Mouse (Mus musculus): ENCODE results near the gene Scyl3. TPM values are rescaled to one million over a fixed set of nuclear protein-coding genes. Genes with fewer than 3 reads are reported as not detected.

The Scyl3 gene
- 10 to 100 TPM; 35.4 to 45.9 TPM for polyA plus RNA-seq (2017; shearing (Covaris generic))

DNA sequence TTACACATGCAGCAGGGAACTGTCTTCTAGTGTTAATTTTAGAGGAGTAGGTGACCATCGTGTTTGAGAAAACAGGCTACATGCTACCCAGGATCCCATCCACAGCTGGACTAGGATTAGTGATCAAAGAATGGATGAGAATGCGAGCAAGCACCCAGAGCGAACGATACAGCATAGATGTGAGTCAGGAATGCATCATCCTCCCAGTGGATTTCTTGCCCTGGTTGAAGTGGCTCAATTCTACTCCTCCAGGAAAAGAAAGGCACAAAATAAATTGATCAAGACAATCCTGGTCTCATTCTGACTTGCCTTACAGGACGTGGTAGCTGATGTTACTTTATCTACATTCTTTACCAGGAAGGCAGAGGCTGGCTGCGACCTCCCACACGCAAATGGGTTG is at the start of gene Scyl3:
Scyl3 (plus strand) TSS at position 255 of the 400 bp plus-strand sequence.

DNA sequence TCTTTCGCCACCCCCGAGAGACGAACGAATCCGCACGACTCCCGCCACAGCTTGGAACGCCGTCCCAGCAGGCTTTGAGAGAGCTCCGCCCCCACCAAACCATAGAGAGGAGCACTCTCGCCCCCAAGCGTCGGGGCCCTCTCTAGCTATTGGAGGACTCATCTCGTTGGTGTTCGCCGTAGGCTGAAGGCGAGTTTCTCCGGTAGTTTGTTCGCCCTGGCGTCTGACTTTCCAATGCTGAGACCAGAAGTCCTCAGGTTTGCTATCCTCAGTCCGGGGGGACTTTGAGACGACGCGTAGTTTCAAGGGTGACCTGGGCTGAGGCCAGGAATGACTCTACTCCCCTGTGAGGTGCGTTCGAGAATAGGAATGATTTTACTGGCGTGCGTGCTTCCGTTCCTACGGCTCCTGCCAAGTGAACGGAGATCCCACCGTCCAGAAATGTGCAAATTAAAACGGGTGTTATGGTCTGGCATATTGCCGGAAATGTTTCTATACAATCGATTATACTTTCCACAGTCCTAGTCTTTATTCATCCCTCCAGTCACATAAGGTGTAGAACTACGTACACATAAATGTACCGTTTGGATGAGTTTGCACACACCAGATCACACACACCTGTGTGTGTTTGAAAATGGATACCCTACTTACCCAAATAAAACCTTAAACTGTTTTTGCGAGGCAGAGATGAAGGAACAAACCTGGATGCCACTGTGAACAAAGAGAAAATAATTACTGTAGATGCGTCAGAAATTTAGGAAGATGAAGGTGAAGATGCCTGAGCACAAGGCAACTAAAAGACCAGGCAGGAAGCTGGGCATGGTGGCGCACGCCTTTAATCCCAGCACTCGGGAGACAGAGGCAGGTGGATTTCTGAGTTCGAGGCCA is 66.1 kb downstream of the Scyl3 start, which contains the start of the genes BC055324 and Mettl18:
BC055324 (minus strand) TSS at position 76 of the 888 bp plus-strand sequence.
Mettl18 (plus strand) TSS at position 169 of the 888 bp plus-strand sequence.

Other genes with a start within 250 kb of the Scyl3 start
- under 1 TPM in 1 of 2 experiments, not detected in 1; 0.16 TPM for gene Mettl11b, start 203.9 kb upstream of the Scyl3 start, polyA plus RNA-seq (2017; shearing (Covaris generic))
- 1 to 10 TPM; 2.9 to 5.6 TPM for gene Kifap3, start 149.5 kb upstream of the Scyl3 start, polyA plus RNA-seq (2017; shearing (Covaris generic))
- 1 to 10 TPM; 2.0 to 4.4 TPM for gene BC055324, start 65.7 kb downstream of the Scyl3 start, polyA plus RNA-seq (2017; shearing (Covaris generic))
- 10 to 100 TPM; 23.0 to 34.0 TPM for gene Mettl18, start 65.8 kb downstream of the Scyl3 start, polyA plus RNA-seq (2017; shearing (Covaris generic))
- under 1 TPM; 0.30 to 0.92 TPM for gene Sele, start 119.1 kb downstream of the Scyl3 start, polyA plus RNA-seq (2017; shearing (Covaris generic))
- gene Sell, start 132.9 kb downstream of the Scyl3 start, polyA plus RNA-seq (2017; shearing (Covaris generic)) = 100 to 1,000 TPM; 502 to 585 TPM
- 1 to 10 TPM; 1.4 to 2.2 TPM for gene Selp, start 186.2 kb downstream of the Scyl3 start, polyA plus RNA-seq (2017; shearing (Covaris generic))
- under 1 TPM in 1 of 2 experiments, not detected in 1; 0.16 TPM for gene F5, start 222.7 kb downstream of the Scyl3 start, polyA plus RNA-seq (2017; shearing (Covaris generic))